Mouse (Mus musculus): ENCODE measurements around the gene Hspa5.
A peak's percentile ranks its signal among the peaks of the same experiment; 100 is the strongest.
"Not testable (repeated sequence)": the region's sequence is repeated elsewhere in the genome, so short reads cannot be mapped to it uniquely, and the experiment has no call there.

The Hspa5 gene

GRCm38 (mm10) chr2:34805364-34805950 lies 33.7 kb downstream of the Hspa5 start:
- DNase-seq (ENCODE audit: low read depth, low spot score) = no peak

DNA sequence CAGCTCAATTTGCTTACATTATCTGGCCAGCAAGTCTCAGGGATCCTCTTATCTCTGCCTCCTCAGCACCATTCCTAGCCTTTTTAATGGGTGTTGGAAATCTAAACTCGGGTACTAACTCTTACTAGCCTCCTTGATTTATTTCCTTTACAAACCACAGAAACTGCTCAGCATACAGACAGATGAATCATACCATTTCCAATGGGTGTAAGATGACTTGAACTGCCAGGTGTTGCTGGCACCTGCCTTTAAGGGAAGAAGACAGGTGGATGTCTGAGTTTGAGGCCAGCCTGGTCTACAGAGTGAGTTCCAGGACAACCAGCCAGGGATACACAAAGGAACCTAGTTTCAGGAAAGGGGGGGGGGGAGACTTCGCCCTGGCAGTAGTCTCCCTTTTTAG lies 36.3 kb downstream of the Hspa5 start:
- DNase-seq (ENCODE audit: low read depth, low spot score) = no peak

DNA sequence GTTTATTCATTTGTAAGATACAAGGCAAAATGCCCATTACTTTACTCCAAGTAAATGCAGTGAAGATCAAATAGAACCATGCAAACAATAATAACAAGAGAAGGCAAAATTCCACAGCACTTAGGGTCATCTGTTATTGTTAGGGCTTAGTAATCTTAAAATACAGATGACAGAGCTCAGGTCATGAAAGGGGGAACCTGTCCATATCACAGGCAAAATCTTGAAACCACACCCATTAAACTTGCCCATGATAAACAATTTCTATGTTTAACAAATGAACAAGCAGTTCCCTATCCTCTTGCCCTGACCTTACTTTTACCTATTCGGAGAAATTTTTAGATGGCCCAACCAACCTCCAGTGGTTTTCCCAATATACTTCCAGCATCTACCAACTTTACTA lies 37.8 kb downstream of the Hspa5 start:
- no peak for DNase-seq (ENCODE audit: low read depth, low spot score)

DNA sequence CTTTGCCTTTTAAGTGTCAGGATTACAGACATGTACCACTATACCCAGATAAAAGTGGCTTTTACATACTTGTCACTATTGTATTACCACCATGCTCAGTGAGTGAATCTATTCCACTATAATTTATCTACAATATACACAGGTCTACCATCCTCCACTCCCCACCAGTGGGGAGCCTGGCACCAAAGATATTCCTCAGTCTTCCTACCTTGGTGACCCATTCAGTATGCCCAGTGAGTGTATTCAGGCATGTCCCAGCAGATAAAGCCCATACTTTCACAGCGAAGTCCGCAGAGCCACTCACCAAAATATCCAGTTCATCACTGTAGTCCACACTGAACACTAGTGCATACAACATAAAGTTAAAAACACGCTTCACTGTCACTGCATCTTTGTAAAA lies 39.0 kb downstream of the Hspa5 start:
- no peak for DNase-seq (ENCODE audit: low read depth, low spot score)

- DNase-seq (ENCODE audit: low read depth, low spot score) = no peak
These were observed 40.9 kb downstream of the Hspa5 start for GRCm38 (mm10) chr2:34812706-34813105.

- DNase-seq (ENCODE audit: low read depth, low spot score) = not testable (repeated sequence)
These were observed 44.1 kb downstream of the Hspa5 start for GRCm38 (mm10) chr2:34815893-34816292.

DNA sequence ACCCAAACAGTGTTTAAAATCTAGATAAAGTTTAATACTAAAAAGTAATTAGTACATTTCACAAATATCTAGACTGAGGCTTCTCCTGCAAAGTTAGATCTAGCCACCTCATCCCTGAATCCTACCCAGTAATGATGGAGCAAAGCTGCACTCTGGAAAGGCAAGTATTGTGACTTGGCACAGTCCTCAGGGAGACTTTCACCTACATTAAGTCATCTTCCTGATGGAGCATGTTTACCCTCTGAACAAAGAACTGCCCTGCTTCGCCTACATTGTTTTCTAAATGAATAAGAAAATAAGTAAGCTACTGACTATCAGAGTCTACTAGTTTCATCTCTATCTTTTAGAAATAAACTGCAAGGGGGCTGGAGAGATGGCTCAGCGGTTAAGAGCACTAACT lies 46.7 kb downstream of the Hspa5 start:
- no peak for DNase-seq (ENCODE audit: low read depth, low spot score)

- DNase-seq (ENCODE audit: low read depth, low spot score) = peak; percentile 84
These were observed 54.2 kb downstream of the Hspa5 start, which contains the start of gene Fbxw2 for GRCm38 (mm10) chr2:34825827-34826459. Fbxw2 (minus strand) TSS chr2:34826311.

DNA sequence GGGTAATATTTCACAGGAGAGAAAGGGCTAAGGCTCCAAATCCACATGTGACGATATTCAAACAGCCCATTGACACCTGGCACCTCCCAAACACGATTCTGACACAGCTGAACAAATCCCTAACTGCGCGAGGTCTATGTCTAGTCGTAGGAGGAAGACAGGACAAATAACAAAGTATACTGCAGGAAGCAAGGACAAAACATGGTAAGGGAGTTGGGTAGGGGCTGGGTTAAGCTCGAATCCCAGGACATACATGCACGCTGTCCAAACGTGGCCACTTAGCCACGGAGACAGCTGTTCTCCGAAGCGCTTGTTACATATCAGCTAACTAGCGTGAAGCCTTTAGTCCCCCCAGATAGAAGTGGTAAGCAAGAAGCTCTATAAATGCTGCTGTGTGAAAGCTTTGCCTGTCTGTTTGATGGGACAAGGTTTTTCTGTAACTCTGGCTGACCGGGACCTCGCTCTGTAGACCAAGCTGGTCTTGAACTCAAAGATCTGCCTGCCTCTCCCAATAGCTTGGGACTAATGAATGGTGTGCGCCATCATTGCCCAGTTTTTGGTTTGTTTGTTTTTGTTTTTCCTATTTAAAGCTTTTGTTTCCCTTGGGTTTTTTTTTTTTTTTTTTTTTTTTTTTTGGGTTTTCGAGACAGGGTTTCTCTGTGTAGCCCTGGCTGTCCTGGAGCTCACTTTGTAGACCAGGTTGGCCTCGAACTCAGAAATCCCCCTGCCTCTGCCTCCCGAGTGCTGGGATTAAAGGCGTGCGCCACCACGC lies 54.9 kb downstream of the Hspa5 start:
- DNase-seq (ENCODE audit: low read depth, low spot score) = no peak
